Mouse (Mus musculus) gastrocnemius, adult 2 months (tissue): ENCODE data around the gene Gadd45a. TPM values are rescaled to one million over a fixed set of nuclear protein-coding genes. Genes with fewer than 3 reads are reported as not detected.

Experiments
- DNase-seq: peaks from one replicate; pipeline ENCODE4 v3.0.0; 2022
- H3K27ac ChIP-seq: fragments of 200-600 bp; 2 replicates; pipeline ENCODE4 v1.8.1; 2022; ENCODE audit warnings: mild to moderate bottlenecking
- H3K4me3 ChIP-seq: fragments of 200-600 bp; 2 replicates; pipeline ENCODE4 v1.8.1; 2022; ENCODE audit warnings: mild to moderate bottlenecking, moderate library complexity
- CTCF ChIP-seq: fragments of 200-600 bp; IDR thresholded peaks from 2 replicates; pipeline ENCODE4 v1.8.1; 2022; ENCODE audit warnings: antibody characterized with exemption, mild to moderate bottlenecking, moderate library complexity
- intact Hi-C: fragments of 180-260 bp; cut with DNase I; formaldehyde crosslinking; loops from one replicate; pipeline ENCODE4 v1.15.1; 2025
- total RNA-seq, 2 experiments: library from RNA; stranded (reverse); gene quantifications; 2 replicates each; pipeline ENCODE4 v1.2.3; 2021

Gadd45a gene
- total RNA-seq, 2 experiments from 2014 or later = 27.6 to 38.9 TPM

- TF ChIP-seq CTCF = no peak
- intact Hi-C loops = no loop called here
- Histone ChIP-seq H3K27ac (no peak overlapping the region), H3K4me3 (no peak overlapping the region)
- no peak for DNase-seq
Measured at GRCm38 (mm10) chr6:67011217-67011518, 26.1 kb downstream of the Gadd45a start.

- TF ChIP-seq CTCF = no peak
- DNase-seq = no peak
- intact Hi-C loops = no loop called here
- no peak overlapping the region for H3K27ac ChIP-seq
- no peak overlapping the region for H3K4me3 ChIP-seq
Measured at GRCm38 (mm10) chr6:67010370-67011216, 26.7 kb downstream of the Gadd45a start.

- no peak overlapping the region for H3K4me3 ChIP-seq
- no peak for DNase-seq
- TF ChIP-seq CTCF = no peak
- intact Hi-C loops = no loop called here
- no peak overlapping the region for H3K27ac ChIP-seq
Measured at GRCm38 (mm10) chr6:67009888-67010287, 27.4 kb downstream of the Gadd45a start.

- DNase-seq = no peak
- TF ChIP-seq CTCF = no peak
- H3K4me3 ChIP-seq = no peak overlapping the region
- intact Hi-C loops = no loop called here
- H3K27ac ChIP-seq = no peak overlapping the region
Measured at GRCm38 (mm10) chr6:66999800-67000199, 37.5 kb downstream of the Gadd45a start.

GRCm38 (mm10) chr6:66998645-66999044 is 38.6 kb downstream of the Gadd45a start:
- TF ChIP-seq CTCF = no peak
- intact Hi-C loops = no loop called here

GRCm38 (mm10) chr6:66996257-66996656 is 41.0 kb downstream of the Gadd45a start:
- DNase-seq = no peak
- Histone ChIP-seq H3K27ac (no peak overlapping the region), H3K4me3 (no peak overlapping the region)
- intact Hi-C loops = no loop called here
- TF ChIP-seq CTCF = no peak

More at GRCm38 (mm10) chr6:66998645-66999044, 38.6 kb downstream of the Gadd45a start:
- peak; percentile 35 for DNase-seq
- Histone ChIP-seq H3K4me3 (no peak overlapping the region), H3K27ac (no peak overlapping the region)

GRCm38 (mm10) chr6:66995825-66996224 is 41.4 kb downstream of the Gadd45a start:
- intact Hi-C loops = no loop called here
- Histone ChIP-seq H3K4me3 (no peak overlapping the region), H3K27ac (no peak overlapping the region)
- TF ChIP-seq CTCF = no peak
- no peak for DNase-seq

- intact Hi-C loops = no loop called here
- DNase-seq = no peak
- Histone ChIP-seq H3K27ac (no peak overlapping the region), H3K4me3 (no peak overlapping the region)
- TF ChIP-seq CTCF = no peak
Measured at GRCm38 (mm10) chr6:66994981-66995380, 42.3 kb downstream of the Gadd45a start.

- no peak for DNase-seq
- H3K4me3 ChIP-seq = no peak overlapping the region
- intact Hi-C loops = no loop called here
- peak overlapping the region; percentile 28; the same call in 1 of the 2 replicates for H3K27ac ChIP-seq
- TF ChIP-seq CTCF = no peak
Measured at GRCm38 (mm10) chr6:66992786-66993185, 44.5 kb downstream of the Gadd45a start.

GRCm38 (mm10) chr6:66992232-66992631 is 45.0 kb downstream of the Gadd45a start:
- H3K4me3 ChIP-seq = no peak overlapping the region
- intact Hi-C loops = no loop called here

GRCm38 (mm10) chr6:66989518-66989917 is 47.7 kb downstream of the Gadd45a start:
- no peak for DNase-seq
- intact Hi-C loops = no loop called here
- TF ChIP-seq CTCF = no peak

More at GRCm38 (mm10) chr6:66992232-66992631, 45.0 kb downstream of the Gadd45a start:
- peak; percentile 24 for DNase-seq
- no peak for TF ChIP-seq CTCF
- H3K27ac ChIP-seq = peak overlapping the region; percentile 28; the same call in 1 of the 2 replicates

GRCm38 (mm10) chr6:66989037-66989436 is 48.2 kb downstream of the Gadd45a start:
- no peak overlapping the region for H3K4me3 ChIP-seq
- intact Hi-C loops = no loop called here
- no peak overlapping the region for H3K27ac ChIP-seq
- DNase-seq = no peak
- TF ChIP-seq CTCF = no peak

More at GRCm38 (mm10) chr6:66989518-66989917, 47.7 kb downstream of the Gadd45a start:
- Histone ChIP-seq H3K27ac (no peak overlapping the region), H3K4me3 (no peak overlapping the region)

GRCm38 (mm10) chr6:66988363-66988762 is 48.9 kb downstream of the Gadd45a start:
- peak overlapping the region; percentile 57 for H3K27ac ChIP-seq
- H3K4me3 ChIP-seq = no peak overlapping the region
- no peak for TF ChIP-seq CTCF
- intact Hi-C loops = no loop called here
- no peak for DNase-seq

- no peak overlapping the region for H3K4me3 ChIP-seq
- TF ChIP-seq CTCF = no peak
- intact Hi-C loops = no loop called here
- H3K27ac ChIP-seq = peak overlapping the region; percentile 57
- DNase-seq = peak; percentile 76
Measured at GRCm38 (mm10) chr6:66987643-66988042, 49.6 kb downstream of the Gadd45a start.
